Mouse (Mus musculus): ENCODE data around the gene Sfxn3. TPM values are rescaled to one million over a fixed set of nuclear protein-coding genes. Genes with fewer than 3 reads are reported as not detected.

Gene Sfxn3
- total RNA-seq, 2 experiments from 2014 or later = 118 to 125 TPM

DNA sequence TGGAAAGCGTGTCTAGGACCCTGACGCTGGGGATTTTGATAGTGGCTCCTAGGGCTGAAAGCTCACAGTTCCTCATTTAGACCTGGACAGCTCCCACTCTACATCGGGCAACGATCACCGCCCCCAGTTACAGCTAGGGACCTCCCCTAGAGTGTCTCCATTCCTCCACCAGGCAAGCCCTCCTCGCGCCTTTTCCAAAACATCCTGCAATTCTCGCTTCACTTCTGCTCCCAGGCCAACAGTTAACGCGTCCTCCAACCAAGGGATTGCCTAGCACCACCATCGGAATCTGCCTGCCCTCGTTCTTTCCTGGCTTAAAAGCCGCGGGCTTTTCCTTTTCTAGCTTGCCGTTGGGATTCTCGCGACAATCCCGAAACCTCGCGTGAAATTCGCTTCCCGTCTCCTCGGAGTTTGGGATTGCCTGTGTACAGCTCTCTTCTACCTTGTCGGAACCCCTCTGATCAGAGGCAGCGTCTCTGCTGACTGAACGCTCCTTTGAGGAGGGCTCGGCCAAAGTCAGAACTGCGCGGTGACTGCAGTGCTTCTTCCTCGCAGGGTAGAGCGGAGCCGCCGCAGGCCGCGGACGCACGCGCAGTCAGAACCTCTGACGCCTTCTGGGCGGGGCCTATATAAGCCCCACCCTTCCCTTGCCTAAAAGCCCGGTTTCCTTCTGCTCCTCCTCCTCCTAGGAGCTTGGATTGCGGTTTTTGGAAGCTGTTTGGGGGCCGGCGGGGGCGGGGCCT lies 27.4 kb downstream of the Sfxn3 start, which contains the start of gene Kazald1:
TSS of gene Kazald1 (plus strand) at position 662 of the 743 bp plus-strand sequence.
- peak; percentile 93 to 94 for DNase-seq (ENCODE audit: low spot score in 2 of 2)

DNA sequence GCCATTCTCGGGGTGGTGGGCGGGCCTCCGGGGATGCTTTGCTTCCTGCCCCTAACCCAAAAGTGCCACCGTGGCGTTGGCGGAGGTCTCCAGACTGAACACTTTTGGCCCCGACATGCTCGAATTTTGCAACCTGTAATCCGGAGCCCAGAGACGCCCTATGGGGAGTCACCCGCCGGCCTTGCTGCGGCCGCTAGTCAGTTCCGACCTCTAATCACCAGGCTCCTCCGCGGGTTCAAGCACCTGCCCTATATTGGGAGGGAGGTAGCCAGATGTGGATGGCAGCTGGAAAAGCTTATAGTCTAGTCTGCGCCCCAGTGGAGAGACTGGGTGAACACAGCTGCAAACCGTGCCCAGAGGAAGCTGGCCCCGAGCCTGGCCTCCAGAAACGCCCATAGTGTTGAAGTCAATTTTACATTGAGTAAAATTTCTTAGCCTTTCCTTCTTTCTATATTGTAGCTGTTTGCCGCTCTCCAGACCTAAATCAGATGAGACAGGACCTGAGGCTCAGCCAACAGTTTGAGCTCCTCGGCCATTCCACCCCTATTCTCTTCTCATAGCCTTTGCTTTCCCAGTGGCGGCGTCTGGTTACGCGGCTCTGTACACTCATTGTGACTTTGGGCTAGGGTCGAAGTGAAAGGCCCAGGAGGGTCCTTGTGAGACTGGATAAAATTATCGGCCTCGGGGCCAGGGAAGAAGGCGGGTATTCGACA lies 28.2 kb downstream of the Sfxn3 start:
- no peak for DNase-seq (ENCODE audit: low spot score in 2 of 2)

GRCm38 (mm10) chr19:45076036-45076575 lies 28.8 kb downstream of the Sfxn3 start:
- DNase-seq (ENCODE audit: low spot score in 2 of 2) = no peak

GRCm38 (mm10) chr19:45076586-45077510 lies 29.5 kb downstream of the Sfxn3 start:
- peak in 1 of 2 experiments; percentile 62 for DNase-seq (ENCODE audit: low spot score in 2 of 2)

GRCm38 (mm10) chr19:45077742-45078645 lies 30.7 kb downstream of the Sfxn3 start:
- DNase-seq (ENCODE audit: low spot score in 2 of 2) = no peak

DNA sequence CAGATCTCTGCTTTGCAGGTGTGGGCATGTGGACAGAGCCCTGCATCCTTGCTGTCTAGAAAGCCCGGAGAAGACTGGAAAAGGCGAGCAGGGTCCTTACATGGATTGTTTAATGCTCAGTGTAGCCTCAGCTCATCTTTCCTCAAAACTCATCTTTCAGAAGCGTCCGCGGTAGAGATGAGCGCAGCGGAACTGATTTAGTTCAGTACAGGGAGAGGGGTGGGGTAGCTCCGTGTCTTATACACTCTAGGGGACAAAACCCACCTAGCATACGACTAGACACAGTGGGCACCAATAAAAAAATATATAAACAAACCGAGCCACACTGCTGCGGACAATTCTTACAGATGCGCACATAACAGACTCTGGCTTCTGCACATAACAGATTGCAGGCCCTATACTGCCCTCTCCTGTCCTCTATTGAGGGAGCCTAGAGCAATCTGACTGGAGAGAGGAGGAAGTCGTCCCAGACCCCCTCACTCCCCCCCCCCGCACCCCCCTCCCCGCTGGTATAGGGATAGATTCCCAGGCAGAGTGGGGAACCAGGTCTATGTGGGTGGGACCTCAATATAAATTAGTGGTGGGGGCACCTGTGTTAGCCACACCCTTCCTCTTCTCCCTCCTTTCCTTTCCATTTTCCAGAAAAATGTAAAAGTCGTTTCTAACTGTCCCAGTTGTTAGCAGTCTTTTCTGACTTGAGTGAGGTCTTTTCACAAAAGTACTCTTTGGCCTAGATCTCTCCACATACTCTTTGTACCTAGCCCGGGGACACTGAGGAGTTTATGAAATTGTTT lies 31.9 kb downstream of the Sfxn3 start:
- no peak for DNase-seq (ENCODE audit: low spot score in 2 of 2)

DNA sequence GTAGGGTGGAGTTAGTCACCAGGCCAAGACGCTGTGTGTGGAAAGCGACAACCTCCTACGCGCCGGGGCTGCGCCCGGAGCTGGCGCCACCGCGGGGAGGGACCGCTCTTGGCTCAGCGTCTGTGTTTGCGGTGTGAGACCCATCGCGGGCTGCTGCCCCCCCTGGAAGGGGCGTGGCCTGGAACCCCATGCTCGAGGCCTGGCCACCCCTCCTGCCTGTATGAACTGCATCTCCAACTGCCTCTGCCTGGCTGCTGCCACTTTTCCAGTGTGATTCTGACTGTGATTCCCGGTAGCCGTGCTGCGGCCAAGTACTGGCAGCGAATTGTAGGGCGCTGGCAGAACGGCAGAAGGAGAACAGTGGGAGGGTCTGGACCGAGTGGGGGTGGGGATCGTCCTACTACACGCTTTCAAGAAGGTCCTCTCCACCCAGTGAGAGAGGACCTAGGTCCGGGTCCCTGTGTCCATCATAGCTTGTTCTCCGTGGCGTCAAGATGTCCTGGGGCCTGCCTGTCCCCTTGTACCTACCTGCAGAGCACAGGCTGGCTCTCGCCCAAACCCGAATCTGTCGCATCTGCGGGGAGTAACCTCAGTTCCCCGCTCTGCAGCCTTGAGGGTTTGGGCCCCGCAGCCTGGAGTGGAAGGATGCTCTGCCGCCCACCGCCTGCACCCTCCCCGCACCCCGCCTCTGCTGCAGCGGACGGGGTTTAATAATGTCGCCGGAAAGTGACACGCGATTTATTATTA lies 32.6 kb downstream of the Sfxn3 start:
- peak; percentile 55 to 79 for DNase-seq (ENCODE audit: low spot score in 2 of 2)

DNA sequence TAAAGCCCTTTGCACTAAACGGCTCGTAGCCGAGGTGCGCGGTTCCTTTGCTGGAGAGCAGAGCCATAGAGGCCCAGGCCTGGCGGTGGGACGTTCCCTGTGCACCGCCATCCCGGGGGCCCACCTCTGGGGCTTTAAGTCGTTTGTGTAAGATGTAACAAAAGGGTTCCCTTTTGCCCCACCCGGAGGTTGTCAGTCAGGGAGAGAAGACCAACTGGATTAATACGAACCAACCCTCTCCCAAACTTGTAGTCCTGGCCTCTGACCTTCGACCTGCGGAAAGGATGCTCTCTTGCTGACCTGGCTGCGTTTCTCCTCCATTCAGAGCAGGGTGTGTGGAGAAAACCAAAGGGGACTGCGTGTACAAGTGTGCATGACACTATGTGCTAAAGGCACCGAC lies 33.4 kb downstream of the Sfxn3 start:
- peak in 1 of 2 experiments; percentile 8 for DNase-seq (ENCODE audit: low spot score in 2 of 2)

DNA sequence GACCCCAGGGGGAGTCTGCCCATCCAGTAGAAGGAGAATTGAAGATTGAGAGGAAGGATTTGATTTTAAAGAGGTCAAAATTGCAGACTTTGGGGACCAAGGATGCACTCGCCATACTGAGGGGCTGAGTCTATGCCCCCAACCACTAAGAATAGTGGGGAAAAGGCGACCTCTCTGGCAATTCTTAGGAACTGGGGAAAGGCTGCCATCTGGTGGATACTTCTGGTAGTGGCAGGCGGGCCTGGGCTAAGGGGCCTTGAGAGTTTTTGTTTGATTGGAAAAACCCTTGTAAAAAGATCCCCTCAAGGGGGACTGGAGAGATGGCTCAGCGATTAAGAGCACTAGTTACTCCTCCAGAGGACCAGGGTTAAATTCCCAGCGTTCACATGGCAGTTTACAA lies 34.0 kb downstream of the Sfxn3 start:
- DNase-seq (ENCODE audit: low spot score in 2 of 2) = peak; percentile 60 to 72

GRCm38 (mm10) chr19:45081841-45082550 lies 34.7 kb downstream of the Sfxn3 start:
- DNase-seq (ENCODE audit: low spot score in 2 of 2) = peak; percentile 36 to 46

GRCm38 (mm10) chr19:45097868-45098267 lies 50.6 kb downstream of the Sfxn3 start:
- no peak for DNase-seq (ENCODE audit: low spot score in 2 of 2)

GRCm38 (mm10) chr19:45100486-45101270 lies 53.4 kb downstream of the Sfxn3 start:
- DNase-seq (ENCODE audit: low spot score in 2 of 2) = no peak

- no peak for DNase-seq (ENCODE audit: low spot score in 2 of 2)
Measured at GRCm38 (mm10) chr19:45105591-45105990, 58.3 kb downstream of the Sfxn3 start.
